Mouse (Mus musculus): Measurements from ENCODE around the gene Cytip. TPM values are rescaled to one million over a fixed set of nuclear protein-coding genes. Genes with fewer than 3 reads are reported as not detected.
A peak's percentile ranks its signal among the peaks of the same experiment; 100 is the strongest.

Cytip gene
- polyA plus RNA-seq, 2 experiments = 1.6 to 3.2 TPM

- Histone ChIP-seq H3K9ac (ENCODE audit: low read depth, low read length, severe bottlenecking) (no peak overlapping the region), H3K9me3 (ENCODE audit: control insufficient read depth, low read length) (no peaks in the 10 kb centered on the region), H3K27me3 (ENCODE audit: control insufficient read depth, insufficient read depth, low read length) (no peaks in the 10 kb centered on the region), H3K36me3 (ENCODE audit: control insufficient read depth, insufficient read depth, low read length) (no peaks in the 10 kb centered on the region), H3K27ac (replicated peaks; ENCODE audit: low read depth, low read length) (no peak overlapping the region), H3K4me2 (replicated peaks; ENCODE audit: low read depth, low read length, severe bottlenecking) (no peak overlapping the region), H3K4me3 (replicated peaks; ENCODE audit: low read length) (no peak overlapping the region), H3K4me1 (ENCODE audit: control insufficient read depth, insufficient read depth, low read length) (no peaks in the 10 kb centered on the region)
- DNase-seq (ENCODE audit: low spot score) (no peak), ATAC-seq (ENCODE audit: low FRiP score, low read depth) (no peak)
- WGBS = 61% methylated on average over 1 of the region's 1 CpGs
- no peak for TF ChIP-seq POLR2A (IDR thresholded peaks at IDR 0.05; ENCODE audit: borderline replicate concordance, extremely low read depth, insufficient read depth, insufficient read length)
Measured at GRCm38 (mm10) chr2:58140531-58140930, 54.8 kb downstream of the Cytip start.

DNA sequence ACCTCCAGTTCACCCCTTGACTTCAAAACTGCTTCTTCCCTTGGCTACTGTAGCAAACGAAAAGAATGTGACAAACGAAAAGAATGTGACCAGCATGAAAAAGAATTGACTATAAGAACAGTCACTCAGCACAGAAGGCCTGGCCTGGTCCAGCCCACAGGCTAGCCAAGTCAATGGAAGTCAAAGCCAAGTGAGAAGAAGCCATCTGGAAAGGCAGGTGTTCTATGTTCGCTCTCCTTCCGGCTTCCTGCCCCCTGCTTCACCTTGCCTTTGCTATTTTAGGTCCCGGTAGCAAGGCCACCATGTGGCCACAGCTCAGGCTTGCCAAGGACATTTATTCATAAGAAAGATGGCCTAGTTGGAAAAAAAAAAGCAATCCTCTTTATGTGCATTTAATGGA is 56.7 kb downstream of the Cytip start:
- WGBS = 82% methylated on average over 5 of the region's 5 CpGs
- H3K9ac ChIP-seq (ENCODE audit: low read depth, low read length, severe bottlenecking) = no peak overlapping the region
- no peak overlapping the region for H3K4me2 ChIP-seq (replicated peaks; ENCODE audit: low read depth, low read length, severe bottlenecking)
- ATAC-seq (ENCODE audit: low FRiP score, low read depth) (no peak), DNase-seq (ENCODE audit: low spot score) (no peak)
- H3K4me3 ChIP-seq (replicated peaks; ENCODE audit: low read length) = no peak overlapping the region
- no peaks in the 10 kb centered on the region for H3K36me3 ChIP-seq (ENCODE audit: control insufficient read depth, insufficient read depth, low read length)
- no peaks in the 10 kb centered on the region for H3K9me3 ChIP-seq (ENCODE audit: control insufficient read depth, low read length)
- peaks cover 7% of the 10 kb centered on the region for H3K4me1 ChIP-seq (ENCODE audit: control insufficient read depth, insufficient read depth, low read length)
- TF ChIP-seq POLR2A (IDR thresholded peaks at IDR 0.05; ENCODE audit: borderline replicate concordance, extremely low read depth, insufficient read depth, insufficient read length) = no peak
- no peak overlapping the region for H3K27ac ChIP-seq (replicated peaks; ENCODE audit: low read depth, low read length)
- H3K27me3 ChIP-seq (ENCODE audit: control insufficient read depth, insufficient read depth, low read length) = no peaks in the 10 kb centered on the region

GRCm38 (mm10) chr2:58137676-58138075 is 57.7 kb downstream of the Cytip start:
- H3K27me3 ChIP-seq (ENCODE audit: control insufficient read depth, insufficient read depth, low read length) = no peaks in the 10 kb centered on the region
- H3K4me1 ChIP-seq (ENCODE audit: control insufficient read depth, insufficient read depth, low read length) = peaks cover 7% of the 10 kb centered on the region
- no peaks in the 10 kb centered on the region for H3K9me3 ChIP-seq (ENCODE audit: control insufficient read depth, low read length)
- DNase-seq (ENCODE audit: low spot score) (no peak), ATAC-seq (ENCODE audit: low FRiP score, low read depth) (no peak)
- no peak overlapping the region for H3K4me3 ChIP-seq (replicated peaks; ENCODE audit: low read length)
- no peak overlapping the region for H3K4me2 ChIP-seq (replicated peaks; ENCODE audit: low read depth, low read length, severe bottlenecking)
- H3K9ac ChIP-seq (ENCODE audit: low read depth, low read length, severe bottlenecking) = no peak overlapping the region
- no peak overlapping the region for H3K27ac ChIP-seq (replicated peaks; ENCODE audit: low read depth, low read length)
- H3K36me3 ChIP-seq (ENCODE audit: control insufficient read depth, insufficient read depth, low read length) = no peaks in the 10 kb centered on the region
- WGBS = 85% methylated on average over 7 of the region's 7 CpGs
- no peak for TF ChIP-seq POLR2A (IDR thresholded peaks at IDR 0.05; ENCODE audit: borderline replicate concordance, extremely low read depth, insufficient read depth, insufficient read length)

- no peaks in the 10 kb centered on the region for H3K9me3 ChIP-seq (ENCODE audit: control insufficient read depth, low read length)
- no peak overlapping the region for H3K9ac ChIP-seq (ENCODE audit: low read depth, low read length, severe bottlenecking)
- peaks cover 7% of the 10 kb centered on the region for H3K4me1 ChIP-seq (ENCODE audit: control insufficient read depth, insufficient read depth, low read length)
- no peak for TF ChIP-seq POLR2A (IDR thresholded peaks at IDR 0.05; ENCODE audit: borderline replicate concordance, extremely low read depth, insufficient read depth, insufficient read length)
- DNase-seq (ENCODE audit: low spot score) (no peak), ATAC-seq (ENCODE audit: low FRiP score, low read depth) (no peak)
- no peaks in the 10 kb centered on the region for H3K36me3 ChIP-seq (ENCODE audit: control insufficient read depth, insufficient read depth, low read length)
- H3K4me3 ChIP-seq (replicated peaks; ENCODE audit: low read length) = no peak overlapping the region
- H3K27ac ChIP-seq (replicated peaks; ENCODE audit: low read depth, low read length) = no peak overlapping the region
- H3K27me3 ChIP-seq (ENCODE audit: control insufficient read depth, insufficient read depth, low read length) = no peaks in the 10 kb centered on the region
- WGBS = 88% methylated on average over 4 of the region's 4 CpGs
- H3K4me2 ChIP-seq (replicated peaks; ENCODE audit: low read depth, low read length, severe bottlenecking) = no peak overlapping the region
Measured at GRCm38 (mm10) chr2:58136526-58136925, 58.8 kb downstream of the Cytip start.

GRCm38 (mm10) chr2:58135061-58135463 is 60.3 kb downstream of the Cytip start:
- ATAC-seq (ENCODE audit: low FRiP score, low read depth) = peak; percentile 80
- DNase-seq (ENCODE audit: low spot score) = peak; percentile 65
- TF ChIP-seq POLR2A (IDR thresholded peaks at IDR 0.05; ENCODE audit: borderline replicate concordance, extremely low read depth, insufficient read depth, insufficient read length) = no peak
- H3K9ac ChIP-seq (ENCODE audit: low read depth, low read length, severe bottlenecking) = no peak overlapping the region
- peak overlapping the region; percentile 30; the same call in 1 of the 2 replicates for H3K27ac ChIP-seq (replicated peaks; ENCODE audit: low read depth, low read length)
- H3K4me2 ChIP-seq (replicated peaks; ENCODE audit: low read depth, low read length, severe bottlenecking) = no peak overlapping the region
- no peak overlapping the region for H3K4me3 ChIP-seq (replicated peaks; ENCODE audit: low read length)
- no peaks in the 10 kb centered on the region for H3K9me3 ChIP-seq (ENCODE audit: control insufficient read depth, low read length)
- peaks cover 7% of the 10 kb centered on the region for H3K4me1 ChIP-seq (ENCODE audit: control insufficient read depth, insufficient read depth, low read length)
- H3K27me3 ChIP-seq (ENCODE audit: control insufficient read depth, insufficient read depth, low read length) = no peaks in the 10 kb centered on the region
- WGBS = 43% methylated on average over 2 of the region's 2 CpGs
- no peaks in the 10 kb centered on the region for H3K36me3 ChIP-seq (ENCODE audit: control insufficient read depth, insufficient read depth, low read length)

DNA sequence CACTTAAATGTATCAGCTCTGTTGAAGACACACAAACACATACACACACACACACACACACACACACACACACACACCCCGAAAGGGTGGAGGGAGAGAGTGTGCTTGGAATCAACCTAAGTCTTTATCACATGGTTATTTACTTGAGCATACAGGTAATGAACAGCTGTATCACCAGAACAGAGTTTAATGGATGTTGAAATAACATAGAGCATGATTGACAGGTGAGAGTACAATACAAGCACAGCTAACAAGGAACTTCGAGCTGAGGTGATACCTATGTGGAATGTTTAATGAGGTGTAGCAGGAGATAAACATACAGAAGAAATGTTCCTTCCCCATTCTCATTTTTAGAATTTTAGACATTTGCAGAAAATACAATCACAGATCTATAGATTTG is 62.7 kb downstream of the Cytip start:
- Histone ChIP-seq H3K4me1 (ENCODE audit: control insufficient read depth, insufficient read depth, low read length) (peaks cover 7% of the 10 kb centered on the region), H3K9ac (ENCODE audit: low read depth, low read length, severe bottlenecking) (no peak overlapping the region), H3K4me2 (replicated peaks; ENCODE audit: low read depth, low read length, severe bottlenecking) (no peak overlapping the region), H3K36me3 (ENCODE audit: control insufficient read depth, insufficient read depth, low read length) (no peaks in the 10 kb centered on the region), H3K27me3 (ENCODE audit: control insufficient read depth, insufficient read depth, low read length) (no peaks in the 10 kb centered on the region), H3K4me3 (replicated peaks; ENCODE audit: low read length) (no peak overlapping the region), H3K27ac (replicated peaks; ENCODE audit: low read depth, low read length) (no peak overlapping the region), H3K9me3 (ENCODE audit: control insufficient read depth, low read length) (no peaks in the 10 kb centered on the region)
- no peak for DNase-seq (ENCODE audit: low spot score)
- WGBS = 77% methylated on average over 2 of the region's 2 CpGs
- TF ChIP-seq POLR2A (IDR thresholded peaks at IDR 0.05; ENCODE audit: borderline replicate concordance, extremely low read depth, insufficient read depth, insufficient read length) = no peak
- no peak for ATAC-seq (ENCODE audit: low FRiP score, low read depth)
